Mouse (Mus musculus): ENCODE data around the gene Tagln. TPM values are rescaled to one million over a fixed set of nuclear protein-coding genes. Genes with fewer than 3 reads are reported as not detected.
A peak's percentile ranks its signal among the peaks of the same experiment; 100 is the strongest.

Gene Tagln
- polyA plus RNA-seq, 1 experiment from 2014 or later, result 59.1 TPM

DNA sequence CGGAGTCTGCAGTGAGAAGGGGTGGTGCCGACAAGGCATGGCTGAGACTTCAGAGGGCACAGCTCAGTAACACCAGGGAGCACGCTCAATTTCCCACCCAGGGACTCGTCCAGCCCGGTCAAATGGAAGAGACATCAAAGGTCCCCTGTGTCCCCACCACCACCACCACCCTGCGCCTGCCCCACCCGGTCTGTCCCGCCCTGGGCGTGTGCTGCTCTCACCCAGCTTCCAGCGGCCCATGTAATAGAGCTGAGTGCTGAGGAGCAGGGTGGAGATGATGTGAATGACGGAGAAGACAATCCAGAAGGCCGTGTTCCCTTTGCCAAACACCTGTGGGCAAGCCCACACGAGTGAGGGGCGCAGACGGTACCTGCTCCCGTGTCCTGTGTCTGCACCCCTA, 6.6 kb upstream of the Tagln start:
- no peak for DNase-seq (ENCODE audit: low spot score)
- H3K36me3 ChIP-seq (ENCODE audit: control insufficient read depth, insufficient read depth, low read length), result peaks cover 83% of the 10 kb centered on the region
- no peaks in the 10 kb centered on the region for H3K27me3 ChIP-seq (replicated peaks; ENCODE audit: control insufficient read depth, insufficient read depth, low read length)
- H3K4me2 ChIP-seq (ENCODE audit: low read depth, low read length), result no peak overlapping the region
- no peak overlapping the region for H3K4me3 ChIP-seq (ENCODE audit: low read depth, low read length)
- no peaks in the 10 kb centered on the region for H3K9me3 ChIP-seq (ENCODE audit: control insufficient read depth, low read length)
- no peak overlapping the region for H3K27ac ChIP-seq (replicated peaks; ENCODE audit: low read depth, low read length)
- H3K9ac ChIP-seq (ENCODE audit: low read depth, low read length), result no peak overlapping the region
- H3K4me1 ChIP-seq (ENCODE audit: control insufficient read depth, insufficient read depth, low read length), result no peaks in the 10 kb centered on the region
- ATAC-seq (ENCODE audit: low read depth), result 0 out of 2 replicates have a peak, but pooled peaks have one; percentile 12
- 89% methylated on average over 14 of the region's 16 CpGs for WGBS

DNA sequence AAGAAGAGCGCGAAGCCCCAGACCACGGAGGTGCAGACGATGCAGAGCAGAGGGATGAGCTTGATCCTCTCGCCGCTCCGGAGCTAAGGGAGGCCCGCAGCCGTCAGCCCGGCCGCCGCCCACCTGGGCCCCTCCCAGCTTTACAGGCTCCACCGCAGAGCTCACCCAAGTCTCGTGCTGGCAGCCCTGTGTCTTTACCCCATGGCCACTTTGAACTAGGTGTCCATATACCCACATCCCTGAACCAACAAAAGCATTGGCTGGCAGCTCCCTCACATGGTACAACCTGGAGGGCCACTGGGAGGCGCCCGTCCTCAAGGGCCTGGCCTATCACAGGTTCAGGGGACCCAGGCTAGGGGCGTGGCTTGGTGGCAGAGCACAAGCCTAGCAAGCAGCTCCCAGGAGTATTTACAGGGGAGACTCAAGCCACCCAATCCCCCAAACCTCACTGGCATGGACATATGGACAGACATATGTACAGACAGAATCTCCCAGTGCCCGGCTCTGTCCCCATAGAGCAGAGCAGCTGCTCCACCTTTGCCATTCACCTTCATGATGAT, 5.6 kb upstream of the Tagln start:
- Histone ChIP-seq H3K27ac (replicated peaks; ENCODE audit: low read depth, low read length) (no peak overlapping the region), H3K9me3 (ENCODE audit: control insufficient read depth, low read length) (no peaks in the 10 kb centered on the region), H3K4me1 (ENCODE audit: control insufficient read depth, insufficient read depth, low read length) (no peaks in the 10 kb centered on the region; the same call in 1 of the 2 replicates), H3K27me3 (replicated peaks; ENCODE audit: control insufficient read depth, insufficient read depth, low read length) (no peaks in the 10 kb centered on the region), H3K4me3 (ENCODE audit: low read depth, low read length) (no peak overlapping the region), H3K9ac (ENCODE audit: low read depth, low read length) (no peak overlapping the region), H3K36me3 (ENCODE audit: control insufficient read depth, insufficient read depth, low read length) (peaks cover 73% of the 10 kb centered on the region), H3K4me2 (ENCODE audit: low read depth, low read length) (no peak overlapping the region)
- WGBS, result 65% methylated on average over 14 of the region's 18 CpGs
- ATAC-seq (ENCODE audit: low read depth) (no peak), DNase-seq (ENCODE audit: low spot score) (peak; percentile 14)

DNA sequence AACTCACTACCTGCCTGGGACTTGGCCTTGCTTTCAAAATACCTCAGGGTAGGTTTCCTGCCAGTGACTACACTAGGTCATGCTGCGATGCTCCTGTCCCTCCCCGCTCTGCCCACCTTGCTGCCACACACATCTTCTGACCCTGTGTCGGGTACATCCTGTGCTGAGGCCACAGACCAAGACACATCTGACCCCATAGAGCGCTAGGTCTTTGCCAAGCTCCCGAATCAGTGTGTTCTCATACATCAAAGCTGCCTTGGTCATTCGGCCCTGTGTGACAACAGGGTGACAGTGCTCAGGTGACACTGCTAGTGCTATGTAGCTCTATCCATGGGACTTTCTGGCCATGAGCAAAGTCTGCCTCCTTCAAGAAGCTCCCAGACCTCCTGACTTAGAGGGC, 3.9 kb upstream of the Tagln start:
- Histone ChIP-seq H3K9me3 (ENCODE audit: control insufficient read depth, low read length) (no peaks in the 10 kb centered on the region), H3K4me3 (ENCODE audit: low read depth, low read length) (no peak overlapping the region), H3K4me1 (ENCODE audit: control insufficient read depth, insufficient read depth, low read length) (no peaks in the 10 kb centered on the region; the same call in 1 of the 2 replicates), H3K27me3 (replicated peaks; ENCODE audit: control insufficient read depth, insufficient read depth, low read length) (no peaks in the 10 kb centered on the region), H3K27ac (replicated peaks; ENCODE audit: low read depth, low read length) (no peak overlapping the region), H3K4me2 (ENCODE audit: low read depth, low read length) (no peak overlapping the region), H3K36me3 (ENCODE audit: control insufficient read depth, insufficient read depth, low read length) (peaks cover 57% of the 10 kb centered on the region), H3K9ac (ENCODE audit: low read depth, low read length) (no peak overlapping the region)
- DNase-seq (ENCODE audit: low spot score) (no peak), ATAC-seq (ENCODE audit: low read depth) (no peak)
- WGBS, result 89% methylated on average over 6 of the region's 6 CpGs

DNA sequence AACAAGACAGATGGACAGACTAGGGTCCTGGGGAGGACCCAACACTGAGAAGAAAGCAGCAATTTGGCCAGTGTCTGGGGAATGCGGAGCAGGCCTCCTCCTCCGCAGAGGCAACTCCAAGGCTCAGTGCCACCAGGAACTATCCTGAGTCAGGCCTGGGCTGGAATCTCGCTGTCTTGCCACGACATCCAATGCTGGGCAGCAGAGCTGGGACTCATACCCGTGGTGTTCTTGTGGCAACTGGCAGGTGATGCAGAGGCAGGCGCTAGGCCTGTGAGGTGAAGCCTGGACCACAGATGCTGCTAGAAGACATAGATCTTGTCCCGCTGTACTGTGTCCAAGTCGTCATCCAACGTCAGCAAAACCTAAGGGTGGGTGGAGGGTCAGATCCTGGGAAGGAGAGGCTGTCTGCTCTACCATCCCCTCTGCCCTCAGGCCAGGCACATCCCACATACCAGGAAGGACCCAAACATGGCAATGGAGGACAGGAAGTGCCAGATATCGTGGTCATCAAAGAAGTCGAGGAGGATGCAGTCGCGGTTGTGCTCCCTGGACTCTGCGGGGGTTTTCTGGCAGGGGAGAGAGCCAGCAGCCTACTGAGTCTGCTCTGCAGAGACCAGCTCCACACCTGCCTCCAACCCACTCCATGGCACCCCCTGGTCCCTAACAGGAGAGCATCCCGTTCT, 3.2 kb upstream of the Tagln start:
- H3K4me3 ChIP-seq (ENCODE audit: low read depth, low read length), result no peak overlapping the region
- H3K27me3 ChIP-seq (replicated peaks; ENCODE audit: control insufficient read depth, insufficient read depth, low read length), result no peaks in the 10 kb centered on the region
- WGBS, result 80% methylated on average over 15 of the region's 15 CpGs
- peaks cover 50% of the 10 kb centered on the region for H3K36me3 ChIP-seq (ENCODE audit: control insufficient read depth, insufficient read depth, low read length)
- H3K9me3 ChIP-seq (ENCODE audit: control insufficient read depth, low read length), result no peaks in the 10 kb centered on the region
- H3K27ac ChIP-seq (replicated peaks; ENCODE audit: low read depth, low read length), result no peak overlapping the region
- no peak overlapping the region for H3K4me2 ChIP-seq (ENCODE audit: low read depth, low read length)
- H3K4me1 ChIP-seq (ENCODE audit: control insufficient read depth, insufficient read depth, low read length), result no peaks in the 10 kb centered on the region; the same call in 1 of the 2 replicates
- ATAC-seq (ENCODE audit: low read depth), result no peak
- no peak overlapping the region for H3K9ac ChIP-seq (ENCODE audit: low read depth, low read length)
- no peak for DNase-seq (ENCODE audit: low spot score)

DNA sequence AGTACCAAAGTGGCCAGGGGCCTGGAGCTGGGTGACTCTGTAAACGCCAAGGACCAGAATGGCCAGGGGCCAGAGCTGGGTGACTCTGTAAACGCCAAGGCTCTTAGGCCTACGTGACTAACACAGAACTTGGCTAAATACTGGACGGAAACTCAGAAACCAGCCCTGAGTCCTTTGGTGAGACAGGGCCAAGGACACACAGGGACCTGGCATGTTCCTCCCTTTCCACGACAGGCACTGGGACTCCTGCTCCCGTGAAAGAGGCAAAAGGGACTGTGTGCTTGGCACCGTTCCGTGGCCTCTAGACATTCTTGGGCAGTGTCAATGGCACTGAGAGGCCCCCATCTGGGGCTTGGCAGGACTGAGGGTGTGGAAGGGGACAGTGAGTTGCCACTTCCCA, 2.2 kb upstream of the Tagln start:
- peaks cover 40% of the 10 kb centered on the region for H3K36me3 ChIP-seq (ENCODE audit: control insufficient read depth, insufficient read depth, low read length)
- H3K27ac ChIP-seq (replicated peaks; ENCODE audit: low read depth, low read length), result no peak overlapping the region
- H3K4me1 ChIP-seq (ENCODE audit: control insufficient read depth, insufficient read depth, low read length), result no peaks in the 10 kb centered on the region; the same call in 1 of the 2 replicates
- 91% methylated on average over 8 of the region's 8 CpGs for WGBS
- no peaks in the 10 kb centered on the region for H3K9me3 ChIP-seq (ENCODE audit: control insufficient read depth, low read length)
- H3K9ac ChIP-seq (ENCODE audit: low read depth, low read length), result no peak overlapping the region
- H3K27me3 ChIP-seq (replicated peaks; ENCODE audit: control insufficient read depth, insufficient read depth, low read length), result no peaks in the 10 kb centered on the region
- no peak overlapping the region for H3K4me2 ChIP-seq (ENCODE audit: low read depth, low read length)
- ATAC-seq (ENCODE audit: low read depth) (no peak), DNase-seq (ENCODE audit: low spot score) (no peak)
- H3K4me3 ChIP-seq (ENCODE audit: low read depth, low read length), result no peak overlapping the region

DNA sequence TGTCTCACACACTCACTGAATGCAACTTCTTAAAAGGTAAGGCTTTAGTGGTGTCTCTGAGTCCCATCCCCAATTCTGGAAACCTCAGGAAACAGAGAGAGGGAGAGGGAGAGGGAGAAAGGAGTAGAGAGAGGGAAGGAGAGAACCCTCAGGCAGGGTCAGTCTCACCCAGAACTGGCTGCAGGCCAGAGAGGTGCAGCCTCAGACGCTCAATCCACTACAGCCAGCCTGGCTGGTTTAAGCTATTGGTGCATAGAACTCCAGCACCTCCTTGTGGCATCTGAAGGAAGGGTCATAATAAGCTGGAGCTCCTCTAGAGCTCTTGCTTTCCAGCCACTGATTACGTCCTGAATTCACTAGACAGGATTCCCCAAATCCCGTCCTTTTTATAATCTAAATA, 1.0 kb upstream of the Tagln start:
- H3K4me2 ChIP-seq (ENCODE audit: low read depth, low read length), result no peak overlapping the region
- H3K4me3 ChIP-seq (ENCODE audit: low read depth, low read length), result no peak overlapping the region
- H3K27ac ChIP-seq (replicated peaks; ENCODE audit: low read depth, low read length), result no peak overlapping the region
- H3K4me1 ChIP-seq (ENCODE audit: control insufficient read depth, insufficient read depth, low read length), result no peaks in the 10 kb centered on the region; the same call in 1 of the 2 replicates
- H3K9me3 ChIP-seq (ENCODE audit: control insufficient read depth, low read length), result no peaks in the 10 kb centered on the region
- DNase-seq (ENCODE audit: low spot score) (peak; percentile 87), ATAC-seq (ENCODE audit: low read depth) (peak; percentile 75)
- WGBS, result 21% methylated on average over 3 of the region's 3 CpGs
- H3K9ac ChIP-seq (ENCODE audit: low read depth, low read length), result no peak overlapping the region
- H3K27me3 ChIP-seq (replicated peaks; ENCODE audit: control insufficient read depth, insufficient read depth, low read length), result no peaks in the 10 kb centered on the region
- peaks cover 28% of the 10 kb centered on the region for H3K36me3 ChIP-seq (ENCODE audit: control insufficient read depth, insufficient read depth, low read length)

DNA sequence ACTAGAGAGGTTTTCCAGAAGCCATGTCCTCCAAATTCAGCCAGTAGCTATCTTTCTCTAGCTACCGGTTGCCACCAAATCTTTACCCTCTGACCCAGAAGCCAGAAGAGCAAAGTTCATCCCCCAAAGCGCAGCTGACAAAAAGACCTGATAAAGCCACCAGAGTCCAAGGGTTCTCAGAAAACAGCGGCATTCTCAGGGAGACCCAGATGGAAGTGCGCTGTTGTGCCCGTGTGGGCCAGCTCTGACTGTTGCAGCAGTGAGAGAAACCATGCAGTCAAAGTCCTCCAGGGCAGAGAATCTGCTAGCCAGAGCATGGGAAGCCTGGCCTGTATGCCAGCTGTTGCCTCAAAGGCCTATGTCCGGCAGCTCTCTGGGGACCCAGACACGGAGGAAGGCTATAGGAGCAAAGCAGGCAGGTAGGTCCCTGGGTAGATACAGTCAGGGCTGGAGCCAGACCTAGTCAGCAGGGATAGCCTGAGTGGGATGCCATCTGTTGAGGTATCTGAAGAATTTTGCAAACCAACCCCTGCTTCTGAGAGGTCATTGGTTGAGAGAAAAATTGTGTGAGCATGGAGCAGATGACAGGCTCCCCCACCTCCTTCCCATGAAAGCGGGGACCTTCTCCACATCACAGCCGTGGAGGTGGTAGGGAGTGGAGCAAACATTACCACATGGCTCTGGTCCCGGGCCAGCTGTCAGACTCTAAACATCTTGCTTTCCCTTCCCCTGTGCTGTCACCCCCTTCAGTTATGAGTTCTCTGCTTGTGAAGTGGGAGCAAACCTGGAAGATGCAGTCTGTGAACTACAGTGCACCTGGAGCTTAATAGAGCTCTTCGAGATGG, 3.1 kb downstream of the Tagln start:
- 64% methylated on average over 11 of the region's 11 CpGs for WGBS

DNA sequence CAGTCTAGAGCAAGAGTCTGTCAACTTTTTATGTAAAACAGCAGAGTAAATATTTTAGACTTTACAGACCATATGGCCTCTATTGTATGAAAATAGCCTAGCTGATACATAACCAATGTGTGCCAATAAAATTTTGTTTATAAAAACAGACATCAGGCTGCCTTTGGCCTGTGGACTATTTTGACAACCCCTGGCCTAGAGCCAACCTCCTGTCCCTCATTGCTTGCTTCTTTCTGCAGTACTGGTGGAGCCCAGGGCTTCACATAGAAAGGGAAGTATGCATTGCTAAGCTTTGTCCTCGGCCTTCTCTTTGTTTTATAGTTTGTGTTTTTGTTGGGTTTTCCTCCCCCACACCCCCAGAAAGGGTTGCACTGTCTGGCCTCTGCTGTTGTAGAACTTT, 3.9 kb downstream of the Tagln start:
- DNase-seq (ENCODE audit: low spot score) (peak; percentile 13), ATAC-seq (ENCODE audit: low read depth) (no peak)
- Histone ChIP-seq H3K9me3 (ENCODE audit: control insufficient read depth, low read length) (no peaks in the 10 kb centered on the region), H3K9ac (ENCODE audit: low read depth, low read length) (no peak overlapping the region), H3K4me3 (ENCODE audit: low read depth, low read length) (no peak overlapping the region), H3K4me1 (ENCODE audit: control insufficient read depth, insufficient read depth, low read length) (no peaks in the 10 kb centered on the region; the same call in 1 of the 2 replicates), H3K36me3 (ENCODE audit: control insufficient read depth, insufficient read depth, low read length) (peaks cover 44% of the 10 kb centered on the region), H3K4me2 (ENCODE audit: low read depth, low read length) (no peak overlapping the region), H3K27me3 (replicated peaks; ENCODE audit: control insufficient read depth, insufficient read depth, low read length) (no peaks in the 10 kb centered on the region), H3K27ac (replicated peaks; ENCODE audit: low read depth, low read length) (no peak overlapping the region)
- WGBS, result 61% methylated on average over 1 of the region's 1 CpGs

More for the DNA sequence above, 3.1 kb downstream of the Tagln start:
- DNase-seq (ENCODE audit: low spot score) (peak; percentile 26), ATAC-seq (ENCODE audit: low read depth) (no peak)
- no peaks in the 10 kb centered on the region for H3K9me3 ChIP-seq (ENCODE audit: control insufficient read depth, low read length)
- no peaks in the 10 kb centered on the region for H3K27me3 ChIP-seq (replicated peaks; ENCODE audit: control insufficient read depth, insufficient read depth, low read length)
- no peak overlapping the region for H3K27ac ChIP-seq (replicated peaks; ENCODE audit: low read depth, low read length)
- H3K4me2 ChIP-seq (ENCODE audit: low read depth, low read length), result no peak overlapping the region
- no peaks in the 10 kb centered on the region; the same call in 1 of the 2 replicates for H3K4me1 ChIP-seq (ENCODE audit: control insufficient read depth, insufficient read depth, low read length)
- peaks cover 35% of the 10 kb centered on the region for H3K36me3 ChIP-seq (ENCODE audit: control insufficient read depth, insufficient read depth, low read length)
- no peak overlapping the region for H3K9ac ChIP-seq (ENCODE audit: low read depth, low read length)
- H3K4me3 ChIP-seq (ENCODE audit: low read depth, low read length), result no peak overlapping the region
